Mouse (Mus musculus): Measurements from ENCODE around the gene Tmem98. TPM values are rescaled to one million over a fixed set of nuclear protein-coding genes. Genes with fewer than 3 reads are reported as not detected.

Gene Tmem98
- total RNA-seq, 2 experiments from 2014 or later = 2.1 to 8.9 TPM

DNA sequence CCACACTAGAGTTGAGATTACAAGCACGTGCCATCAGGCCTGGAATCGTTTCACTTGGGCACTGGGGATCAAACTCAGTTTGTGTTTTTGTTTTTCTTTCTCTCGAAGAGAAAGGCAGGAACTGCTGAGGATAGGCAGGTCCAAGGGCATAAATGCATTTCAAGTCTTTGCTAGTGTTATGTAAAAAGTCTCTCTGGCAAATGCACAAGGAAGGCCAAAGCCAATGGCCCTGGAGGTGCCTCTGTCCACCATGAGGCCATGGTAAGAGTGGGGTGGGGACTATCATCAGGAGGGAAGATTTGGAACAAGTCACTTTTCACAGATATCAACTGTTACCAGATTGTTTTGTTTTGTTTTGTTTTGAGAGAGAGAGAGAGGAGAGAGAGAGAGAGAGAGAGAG is 36.1 kb downstream of the Tmem98 start:
- no peak for ATAC-seq (replicated peaks; ENCODE audit: low FRiP score, low TSS enrichment, poor library complexity, severe bottlenecking)

DNA sequence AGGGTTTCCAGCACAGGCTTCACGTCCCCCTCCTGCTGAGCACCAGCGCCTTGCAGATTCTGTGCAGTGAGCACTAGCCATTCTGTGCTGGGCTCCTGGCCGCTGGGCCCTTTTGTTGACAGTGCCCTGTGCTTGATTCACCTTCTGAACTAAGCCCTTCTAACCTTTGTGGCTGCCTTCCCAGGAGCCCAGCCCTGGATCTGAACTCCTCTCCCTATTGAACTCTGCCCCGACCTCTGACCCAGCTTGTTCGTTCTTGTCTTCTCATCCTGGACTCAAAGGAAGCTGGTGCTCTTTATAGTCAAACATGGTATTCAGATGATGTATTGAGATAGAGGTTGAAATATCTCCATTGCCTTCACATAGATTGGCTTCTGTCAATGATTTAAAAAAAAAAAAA is 38.2 kb downstream of the Tmem98 start:
- no peak for ATAC-seq (replicated peaks; ENCODE audit: low FRiP score, low TSS enrichment, poor library complexity, severe bottlenecking)

DNA sequence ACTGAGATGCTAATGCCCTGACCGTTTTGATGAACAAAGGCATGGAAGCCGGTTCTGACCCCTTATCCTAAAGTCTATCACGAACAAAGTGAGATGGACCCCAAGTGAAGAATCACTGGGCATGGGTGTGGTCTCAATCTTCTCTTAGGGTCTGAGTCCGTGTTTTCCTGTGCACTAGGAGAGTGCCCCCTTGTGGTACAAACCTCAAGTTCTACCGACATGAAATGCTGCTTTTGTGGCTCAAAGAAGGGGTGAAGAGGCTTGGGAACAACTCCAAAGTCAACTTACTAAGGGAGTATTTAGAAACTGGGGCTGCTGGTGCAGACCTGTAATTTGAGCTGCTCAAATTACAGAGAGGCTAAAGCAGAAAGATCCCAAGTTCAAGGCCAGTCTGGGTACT is 41.9 kb downstream of the Tmem98 start:
- 0 out of 2 replicates have a peak, but pooled peaks have one; percentile 43 for ATAC-seq (replicated peaks; ENCODE audit: low FRiP score, low TSS enrichment, poor library complexity, severe bottlenecking)

DNA sequence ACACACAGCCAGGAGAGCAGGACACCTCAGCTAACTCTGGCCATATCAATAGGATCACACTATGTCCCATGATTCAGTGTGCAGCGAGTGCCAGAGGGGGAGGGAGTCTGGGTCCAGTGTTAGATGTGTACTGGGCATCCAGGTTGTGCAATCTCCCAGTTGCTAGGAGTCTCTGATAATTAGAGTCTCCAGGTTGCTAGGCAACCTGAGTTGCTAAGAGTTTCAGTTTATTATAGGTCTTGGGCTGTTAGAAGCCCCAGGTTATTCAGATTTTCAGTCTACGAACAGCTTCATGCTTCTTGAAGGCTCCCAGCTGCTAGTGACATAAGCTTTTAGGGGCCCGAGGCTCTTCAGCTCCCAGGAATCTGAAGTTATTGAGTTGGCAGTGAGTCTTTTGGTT is 43.0 kb downstream of the Tmem98 start:
- ATAC-seq (replicated peaks; ENCODE audit: low FRiP score, low TSS enrichment, poor library complexity, severe bottlenecking) = no peak

DNA sequence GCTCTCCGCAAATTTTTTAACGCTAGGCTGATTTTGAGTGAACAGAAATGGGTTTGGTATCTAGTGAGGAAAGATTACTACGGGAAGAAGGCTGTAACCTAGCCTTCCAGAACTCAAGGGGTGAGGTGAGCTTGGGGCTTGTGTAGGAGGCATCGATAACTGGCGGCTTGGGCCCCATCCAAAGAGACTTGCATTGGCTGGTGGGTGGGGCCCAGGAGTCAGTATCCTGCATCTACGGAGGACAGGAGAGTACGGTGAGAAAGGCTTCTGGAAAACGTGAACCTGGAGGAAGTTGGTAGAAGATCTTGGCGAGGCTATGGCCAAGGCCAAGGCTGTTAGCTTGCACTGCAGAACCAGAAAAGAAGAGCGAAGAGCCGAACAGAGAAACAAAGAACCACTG is 44.5 kb downstream of the Tmem98 start:
- ATAC-seq (replicated peaks; ENCODE audit: low FRiP score, low TSS enrichment, poor library complexity, severe bottlenecking) = no peak

DNA sequence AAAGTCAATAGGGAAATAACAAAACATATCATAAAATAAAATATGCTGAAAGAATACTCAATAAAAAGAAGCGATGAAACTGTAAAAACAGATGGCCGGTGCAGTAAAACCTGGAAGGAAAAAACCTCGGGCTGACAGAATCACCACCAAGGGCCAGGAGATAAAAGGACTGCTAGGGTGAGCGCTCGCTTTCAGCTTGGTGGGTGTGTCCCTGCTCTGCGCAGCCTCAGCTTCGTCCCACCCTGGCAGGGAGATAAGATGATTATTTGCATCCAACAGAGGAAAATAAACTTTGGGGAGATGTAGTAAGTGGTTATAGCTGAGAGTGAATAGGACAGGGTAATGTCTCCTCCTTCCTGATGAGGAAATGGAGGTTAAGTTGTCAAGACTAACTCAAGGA is 44.9 kb downstream of the Tmem98 start:
- ATAC-seq (replicated peaks; ENCODE audit: low FRiP score, low TSS enrichment, poor library complexity, severe bottlenecking) = peak; percentile 57

DNA sequence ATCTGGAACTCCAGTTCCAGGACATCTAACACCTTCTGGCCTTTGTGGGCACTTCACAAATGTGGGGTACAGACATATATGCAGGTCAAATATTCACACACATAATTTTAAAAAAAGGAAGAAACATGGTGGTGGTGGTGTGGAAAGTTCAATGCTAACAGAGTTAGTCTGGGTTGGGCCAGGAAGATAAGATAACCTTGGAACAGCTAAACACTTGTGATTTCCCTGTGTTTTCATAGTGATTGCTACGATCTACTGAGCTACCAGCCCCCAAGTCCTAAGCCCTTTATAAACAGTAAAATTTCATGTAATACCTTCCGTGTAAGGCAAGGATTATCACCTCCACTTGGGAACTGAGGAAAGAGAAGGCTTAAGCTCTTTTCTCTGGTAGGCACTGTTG is 46.9 kb downstream of the Tmem98 start:
- ATAC-seq (replicated peaks; ENCODE audit: low FRiP score, low TSS enrichment, poor library complexity, severe bottlenecking) = no peak

DNA sequence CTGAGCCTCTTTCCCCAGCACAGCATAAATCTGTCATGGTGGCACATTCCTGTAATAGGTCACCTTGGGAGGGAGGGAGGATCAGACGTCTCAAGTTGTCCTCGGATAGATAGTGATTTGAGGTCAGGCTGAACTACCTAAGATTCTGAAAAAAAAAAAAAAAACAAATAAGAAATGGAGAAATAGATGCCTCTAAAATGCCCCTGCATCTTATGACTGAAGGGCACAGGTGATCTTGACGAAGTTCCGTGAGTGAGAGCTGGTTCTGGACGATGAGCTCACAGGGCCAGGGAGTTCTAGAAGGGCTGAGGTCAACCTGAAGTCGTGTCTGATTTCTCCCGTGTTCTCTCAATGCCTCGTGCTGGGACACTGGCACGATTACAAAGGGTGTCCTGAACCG is 48.1 kb downstream of the Tmem98 start, which contains the start of gene Spaca3:
TSS of gene Spaca3 (plus strand) at position 301 of the 400 bp plus-strand sequence.
- no peak for ATAC-seq (replicated peaks; ENCODE audit: low FRiP score, low TSS enrichment, poor library complexity, severe bottlenecking)

DNA sequence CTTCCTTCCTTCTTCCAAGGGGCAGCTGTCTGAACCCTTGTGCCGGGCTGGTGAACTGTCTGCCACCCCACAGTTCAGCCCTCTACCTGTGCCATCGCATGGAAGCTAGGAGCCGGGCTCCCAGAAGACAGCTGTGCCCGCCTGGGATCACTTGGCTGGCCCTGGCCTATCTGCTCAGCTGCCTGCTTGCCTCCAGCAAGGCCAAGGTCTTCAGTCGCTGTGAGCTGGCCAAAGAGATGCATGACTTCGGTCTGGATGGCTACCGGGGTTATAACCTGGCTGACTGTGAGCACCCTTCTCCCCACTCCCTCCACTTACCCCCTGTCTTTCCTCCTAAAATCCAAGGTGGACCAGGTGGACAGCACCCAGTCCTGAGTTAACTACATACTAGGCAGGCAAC is 53.0 kb downstream of the Tmem98 start:
- no peak for ATAC-seq (replicated peaks; ENCODE audit: low FRiP score, low TSS enrichment, poor library complexity, severe bottlenecking)

DNA sequence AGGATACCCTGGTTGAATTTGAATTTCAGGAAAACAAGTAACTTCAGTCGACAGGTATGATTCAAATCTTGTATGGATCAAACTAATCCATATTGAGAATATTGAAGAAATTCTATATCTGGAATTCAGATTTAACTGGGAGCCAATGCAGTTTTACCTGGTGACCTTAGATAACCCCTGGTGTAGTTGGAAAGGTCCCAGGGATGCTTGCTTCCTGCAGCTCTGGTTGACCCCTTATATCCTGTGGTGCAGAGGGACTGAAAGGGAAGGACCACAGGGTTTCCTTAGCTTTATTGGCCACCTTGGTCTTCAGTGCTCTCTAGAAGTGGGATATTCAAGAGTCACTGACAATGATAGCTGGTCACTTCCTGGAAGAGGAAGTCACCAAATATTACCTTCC is 58.1 kb downstream of the Tmem98 start:
- ATAC-seq (replicated peaks; ENCODE audit: low FRiP score, low TSS enrichment, poor library complexity, severe bottlenecking) = no peak

Other genes starting within 250 kb of the Tmem98 start
- gene Myo1d, start 30.1 kb upstream of the Tmem98 start, total RNA-seq (2014; fragmentation: Nextera tagmentation) = 58.6 and 71.5 TPM in 2 replicates
- gene Myo1d, start 30.1 kb upstream of the Tmem98 start, total RNA-seq (2017) = 15.3 and 23.4 TPM in 2 replicates
- not detected in 2 replicates for gene Spaca3, start 48.2 kb downstream of the Tmem98 start, total RNA-seq (2014; fragmentation: Nextera tagmentation)
- gene Spaca3, start 48.2 kb downstream of the Tmem98 start, total RNA-seq (2017) = not detected in 2 replicates